Mouse (Mus musculus): ENCODE results near the gene Idnk. TPM values are rescaled to one million over a fixed set of nuclear protein-coding genes. Genes with fewer than 3 reads are reported as not detected.

The Idnk gene
- polyA plus RNA-seq, 1 experiment from 2014 or later = 35.4 TPM

GRCm38 (mm10) chr13:58163343-58163742 is 5.9 kb downstream of the Idnk start:
- no peaks in the 10 kb centered on the region for H3K27me3 ChIP-seq (ENCODE audit: insufficient read depth, low read length)
- peaks cover 32% of the 10 kb centered on the region for H3K36me3 ChIP-seq (replicated peaks; ENCODE audit: insufficient read depth, low read length)
- TF ChIP-seq CTCF (IDR thresholded peaks at IDR 0.05; ENCODE audit: low read depth) (no peak), EP300 (IDR thresholded peaks at IDR 0.05; ENCODE audit: low read depth) (no peak)
- ATAC-seq (no peak), DNase-seq (no peak)
- 84% methylated on average over 12 of the region's 12 CpGs for WGBS (ENCODE audit: insufficient replicate concordance)
- no peak overlapping the region for H3K27ac ChIP-seq (ENCODE audit: low read depth)
- no peaks in the 10 kb centered on the region for H3K9me3 ChIP-seq (ENCODE audit: low read length)
- H3K4me2 ChIP-seq (ENCODE audit: low read depth, low read length) = no peak overlapping the region
- H3K4me3 ChIP-seq (ENCODE audit: low read depth, low read length) = no peak overlapping the region
- no peak overlapping the region for H3K9ac ChIP-seq (replicated peaks)
- no peaks in the 10 kb centered on the region for H3K4me1 ChIP-seq (ENCODE audit: insufficient read depth)

GRCm38 (mm10) chr13:58168119-58168518 is 10.7 kb downstream of the Idnk start:
- no peak for TF ChIP-seq EP300 (IDR thresholded peaks at IDR 0.05; ENCODE audit: low read depth)
- no peak for TF ChIP-seq CTCF (IDR thresholded peaks at IDR 0.05; ENCODE audit: low read depth)
- Histone ChIP-seq H3K27me3 (ENCODE audit: insufficient read depth, low read length) (no peaks in the 10 kb centered on the region), H3K4me3 (ENCODE audit: low read depth, low read length) (no peak overlapping the region), H3K4me1 (ENCODE audit: insufficient read depth) (no peaks in the 10 kb centered on the region), H3K9ac (replicated peaks) (no peak overlapping the region), H3K4me2 (ENCODE audit: low read depth, low read length) (no peak overlapping the region), H3K9me3 (ENCODE audit: low read length) (no peaks in the 10 kb centered on the region), H3K36me3 (replicated peaks; ENCODE audit: insufficient read depth, low read length) (peaks cover 14% of the 10 kb centered on the region), H3K27ac (ENCODE audit: low read depth) (no peak overlapping the region)
- no peak for ATAC-seq
- DNase-seq = no peak

- TF ChIP-seq CTCF (IDR thresholded peaks at IDR 0.05; ENCODE audit: low read depth) = no peak
- DNase-seq (no peak), ATAC-seq (peak; percentile 68; the same call in 1 of the 2 replicates)
- no peaks in the 10 kb centered on the region for H3K27me3 ChIP-seq (ENCODE audit: insufficient read depth, low read length)
- no peak overlapping the region for H3K4me3 ChIP-seq (ENCODE audit: low read depth, low read length)
- peak overlapping the region; percentile 50 for H3K27ac ChIP-seq (ENCODE audit: low read depth)
- H3K9me3 ChIP-seq (ENCODE audit: low read length) = no peaks in the 10 kb centered on the region
- 65% methylated on average over 3 of the region's 3 CpGs for WGBS (ENCODE audit: insufficient replicate concordance)
- H3K4me1 ChIP-seq (ENCODE audit: insufficient read depth) = peaks cover 7% of the 10 kb centered on the region; the same call in 1 of the 2 replicates
- peaks cover 60% of the 10 kb centered on the region for H3K36me3 ChIP-seq (replicated peaks; ENCODE audit: insufficient read depth, low read length)
- no peak overlapping the region for H3K4me2 ChIP-seq (ENCODE audit: low read depth, low read length)
- no peak overlapping the region for H3K9ac ChIP-seq (replicated peaks)
Observed at GRCm38 (mm10) chr13:58176105-58176504, 18.7 kb downstream of the Idnk start.

GRCm38 (mm10) chr13:58177511-58178208 is 20.2 kb downstream of the Idnk start:
- Histone ChIP-seq H3K9ac (replicated peaks) (no peak overlapping the region), H3K4me2 (ENCODE audit: low read depth, low read length) (no peak overlapping the region), H3K27me3 (ENCODE audit: insufficient read depth, low read length) (no peaks in the 10 kb centered on the region), H3K36me3 (replicated peaks; ENCODE audit: insufficient read depth, low read length) (peaks cover 66% of the 10 kb centered on the region), H3K9me3 (ENCODE audit: low read length) (no peaks in the 10 kb centered on the region), H3K4me1 (ENCODE audit: insufficient read depth) (peaks cover 7% of the 10 kb centered on the region; the same call in 1 of the 2 replicates), H3K27ac (ENCODE audit: low read depth) (no peak overlapping the region), H3K4me3 (ENCODE audit: low read depth, low read length) (no peak overlapping the region)
- no peak for TF ChIP-seq CTCF (IDR thresholded peaks at IDR 0.05; ENCODE audit: low read depth)
- ATAC-seq (no peak), DNase-seq (no peak)
- WGBS (ENCODE audit: insufficient replicate concordance) = 89% methylated on average over 9 of the region's 9 CpGs

- H3K4me2 ChIP-seq (ENCODE audit: low read depth, low read length) = peak overlapping the region; percentile 55
- H3K9me3 ChIP-seq (ENCODE audit: low read length) = no peaks in the 10 kb centered on the region
- peak overlapping the region; percentile 93 for H3K27ac ChIP-seq (ENCODE audit: low read depth)
- no peak for DNase-seq
- peaks cover 58% of the 10 kb centered on the region for H3K36me3 ChIP-seq (replicated peaks; ENCODE audit: insufficient read depth, low read length)
- H3K4me1 ChIP-seq (ENCODE audit: insufficient read depth) = peaks cover 6% of the 10 kb centered on the region; the same call in 1 of the 2 replicates
- no peaks in the 10 kb centered on the region for H3K27me3 ChIP-seq (ENCODE audit: insufficient read depth, low read length)
- 65% methylated on average over 14 of the region's 14 CpGs for WGBS (ENCODE audit: insufficient replicate concordance)
- peak overlapping the region; percentile 26 for H3K9ac ChIP-seq (replicated peaks)
- TF ChIP-seq CTCF (IDR thresholded peaks at IDR 0.05; ENCODE audit: low read depth) (no peak), EP300 (IDR thresholded peaks at IDR 0.05; ENCODE audit: low read depth) (peak; percentile 61; the same call in 1 of the 2 replicates)
- no peak overlapping the region for H3K4me3 ChIP-seq (ENCODE audit: low read depth, low read length)
- peak; percentile 88 for ATAC-seq
Observed at GRCm38 (mm10) chr13:58181607-58182551, 24.4 kb downstream of the Idnk start.

GRCm38 (mm10) chr13:58184111-58184510 is 26.7 kb downstream of the Idnk start:
- no peak for TF ChIP-seq EP300 (IDR thresholded peaks at IDR 0.05; ENCODE audit: low read depth)
- no peak for TF ChIP-seq CTCF (IDR thresholded peaks at IDR 0.05; ENCODE audit: low read depth)
- ATAC-seq (no peak), DNase-seq (no peak)
- no peak overlapping the region for H3K4me2 ChIP-seq (ENCODE audit: low read depth, low read length)
- no peak overlapping the region for H3K4me3 ChIP-seq (ENCODE audit: low read depth, low read length)
- H3K27ac ChIP-seq (ENCODE audit: low read depth) = no peak overlapping the region
- no peaks in the 10 kb centered on the region for H3K9me3 ChIP-seq (ENCODE audit: low read length)
- H3K27me3 ChIP-seq (ENCODE audit: insufficient read depth, low read length) = no peaks in the 10 kb centered on the region
- WGBS (ENCODE audit: insufficient replicate concordance) = 81% methylated on average over 3 of the region's 3 CpGs
- H3K4me1 ChIP-seq (ENCODE audit: insufficient read depth) = peaks cover 8% of the 10 kb centered on the region; the same call in 1 of the 2 replicates
- no peak overlapping the region for H3K9ac ChIP-seq (replicated peaks)
- peaks cover 54% of the 10 kb centered on the region for H3K36me3 ChIP-seq (replicated peaks; ENCODE audit: insufficient read depth, low read length)
